Mouse (Mus musculus) B cell, adult 67 days (primary cell): ENCODE measurements around the gene Bckdhb. TPM values are rescaled to one million over a fixed set of nuclear protein-coding genes. Genes with fewer than 3 reads are reported as not detected.

Source experiments
- total RNA-seq, 2 experiments: library from RNA; stranded (reverse); gene quantifications; 4 replicates each; pipeline ENCODE4 v1.2.4; 2023

Gene Bckdhb
- total RNA-seq = 10 to 100 TPM; 16.2 to 17.4 TPM

DNA sequence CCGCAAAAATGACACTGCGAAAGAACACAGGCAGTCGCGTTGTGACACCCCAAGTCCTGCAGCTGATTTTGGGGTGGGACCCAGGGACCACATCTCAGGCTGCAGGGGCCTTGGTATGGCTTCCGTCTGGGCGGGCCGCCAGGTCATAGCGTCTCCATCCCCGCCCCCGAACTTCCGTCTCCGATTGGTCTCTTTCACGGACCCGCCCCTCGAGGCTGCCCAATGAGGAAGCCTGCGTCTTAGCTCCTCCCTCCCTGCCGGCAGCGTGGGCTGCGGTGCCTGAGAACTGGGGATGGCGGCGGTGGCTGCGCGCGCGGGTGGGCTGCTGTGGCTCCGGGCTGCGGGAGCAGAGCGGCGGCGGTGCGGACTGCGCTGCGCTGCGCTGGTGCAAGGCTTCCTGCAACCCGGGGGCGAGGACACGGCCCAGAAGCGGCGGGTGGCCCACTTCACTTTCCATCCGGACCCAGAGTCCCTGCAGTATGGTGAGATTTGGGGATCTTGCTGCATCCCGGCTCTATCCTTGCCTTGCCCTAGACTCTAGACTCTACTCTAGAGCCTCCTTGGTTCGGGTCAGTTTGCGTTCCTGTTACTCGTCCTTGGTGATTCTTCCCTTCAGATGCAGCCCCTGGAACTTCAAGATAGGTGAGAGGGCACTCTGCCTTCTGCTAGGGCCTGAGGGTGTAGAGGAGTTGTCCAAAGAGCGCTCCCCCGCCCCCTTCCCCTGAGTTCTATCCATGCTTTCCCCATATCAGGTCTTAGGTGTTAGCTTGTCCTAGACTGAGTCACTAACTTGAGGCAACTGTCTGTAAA is at the start of gene Bckdhb:
Gene Bckdhb, plus strand, starts transcription at position 268 of the 810 bp plus-strand sequence.

Other genes with a start within 250 kb of the Bckdhb start
- gene Elovl4, start 118.9 kb upstream of the Bckdhb start, total RNA-seq = not detected
- gene Ttk, start 90.5 kb upstream of the Bckdhb start, total RNA-seq = 1 to 10 TPM; 1.3 to 1.8 TPM